Mouse (Mus musculus): ENCODE measurements around the gene Olfr483. TPM values are rescaled to one million over a fixed set of nuclear protein-coding genes. Genes with fewer than 3 reads are reported as not detected.

Olfr483 gene
- total RNA-seq (2015; ENCODE audit: low replicate concordance) (not detected in 2 replicates), total RNA-seq (2017; ENCODE audit: low replicate concordance) (not detected in 2 replicates)

- no peak for ATAC-seq (replicated peaks; ENCODE audit: low FRiP score, poor library complexity, severe bottlenecking)
Observed at GRCm38 (mm10) chr7:108100549-108100948, at the start of gene Olfr483. Gene Olfr483 (plus strand): TSS chr7:108100849.

GRCm38 (mm10) chr7:108067246-108067645 is 33.4 kb upstream of the Olfr483 start, which contains the start of gene Olfr480:
Gene Olfr480 (minus strand): TSS chr7:108067346.
- no peak for ATAC-seq (replicated peaks; ENCODE audit: low FRiP score, poor library complexity, severe bottlenecking)

- no peak for ATAC-seq (replicated peaks; ENCODE audit: low FRiP score, poor library complexity, severe bottlenecking)
Observed at GRCm38 (mm10) chr7:108079555-108079954, 21.1 kb upstream of the Olfr483 start, which contains the start of gene Olfr481. Gene Olfr481 (plus strand): TSS chr7:108079855.

GRCm38 (mm10) chr7:108097486-108097885 is 3.2 kb upstream of the Olfr483 start, which contains the start of gene Olfr482:
Gene Olfr482 (minus strand): TSS chr7:108097586.
- no peak for ATAC-seq (replicated peaks; ENCODE audit: low FRiP score, poor library complexity, severe bottlenecking)

GRCm38 (mm10) chr7:108120681-108121080 is 20.0 kb downstream of the Olfr483 start:
- no peak for ATAC-seq (replicated peaks; ENCODE audit: low FRiP score, poor library complexity, severe bottlenecking)

GRCm38 (mm10) chr7:108121416-108121815 is 20.8 kb downstream of the Olfr483 start:
- ATAC-seq (replicated peaks; ENCODE audit: low FRiP score, poor library complexity, severe bottlenecking), result no peak

- ATAC-seq (replicated peaks; ENCODE audit: low FRiP score, poor library complexity, severe bottlenecking), result no peak
Observed at GRCm38 (mm10) chr7:108127349-108127748, 26.7 kb downstream of the Olfr483 start, which contains the start of gene Olfr484. Gene Olfr484 (minus strand): TSS chr7:108127449.

Other genes with a start within 250 kb of the Olfr483 start
- gene Olfr472, start 202.9 kb upstream of the Olfr483 start, total RNA-seq (2015; ENCODE audit: low replicate concordance), result not detected in 2 replicates
- gene Olfr472, start 202.9 kb upstream of the Olfr483 start, total RNA-seq (2017; ENCODE audit: low replicate concordance), result not detected in 2 replicates
- not detected in 2 replicates for gene Olfr473, start 170.4 kb upstream of the Olfr483 start, total RNA-seq (2015; ENCODE audit: low replicate concordance)
- gene Olfr473, start 170.4 kb upstream of the Olfr483 start, total RNA-seq (2017; ENCODE audit: low replicate concordance), result not detected in 2 replicates
- gene Olfr474, start 146.2 kb upstream of the Olfr483 start, total RNA-seq (2015; ENCODE audit: low replicate concordance), result not detected in 2 replicates
- gene Olfr474, start 146.2 kb upstream of the Olfr483 start, total RNA-seq (2017; ENCODE audit: low replicate concordance), result not detected in 2 replicates
- gene Olfr476, start 136.0 kb upstream of the Olfr483 start, total RNA-seq (2015; ENCODE audit: low replicate concordance), result not detected in 2 replicates
- not detected in 2 replicates for gene Olfr476, start 136.0 kb upstream of the Olfr483 start, total RNA-seq (2017; ENCODE audit: low replicate concordance)
- gene Olfr477, start 114.2 kb upstream of the Olfr483 start, total RNA-seq (2015; ENCODE audit: low replicate concordance), result not detected in 2 replicates
- not detected in 2 replicates for gene Olfr477, start 114.2 kb upstream of the Olfr483 start, total RNA-seq (2017; ENCODE audit: low replicate concordance)
- gene Olfr478, start 66.9 kb upstream of the Olfr483 start, total RNA-seq (2015; ENCODE audit: low replicate concordance), result not detected in 2 replicates
- gene Olfr478, start 66.9 kb upstream of the Olfr483 start, total RNA-seq (2017; ENCODE audit: low replicate concordance), result not detected in 2 replicates
- not detected in 2 replicates for gene Olfr479, start 50.2 kb upstream of the Olfr483 start, total RNA-seq (2015; ENCODE audit: low replicate concordance)
- gene Olfr479, start 50.2 kb upstream of the Olfr483 start, total RNA-seq (2017; ENCODE audit: low replicate concordance), result not detected in 2 replicates
- not detected in 2 replicates for gene Olfr480, start 33.5 kb upstream of the Olfr483 start, total RNA-seq (2015; ENCODE audit: low replicate concordance)
- not detected in 2 replicates for gene Olfr480, start 33.5 kb upstream of the Olfr483 start, total RNA-seq (2017; ENCODE audit: low replicate concordance)
- gene Olfr481, start 21.0 kb upstream of the Olfr483 start, total RNA-seq (2015; ENCODE audit: low replicate concordance), result not detected in 2 replicates
- gene Olfr481, start 21.0 kb upstream of the Olfr483 start, total RNA-seq (2017; ENCODE audit: low replicate concordance), result not detected in 2 replicates
- not detected in 2 replicates for gene Olfr482, start 3.3 kb upstream of the Olfr483 start, total RNA-seq (2015; ENCODE audit: low replicate concordance)
- gene Olfr482, start 3.3 kb upstream of the Olfr483 start, total RNA-seq (2017; ENCODE audit: low replicate concordance), result not detected in 2 replicates
- not detected in 2 replicates for gene Olfr484, start 26.6 kb downstream of the Olfr483 start, total RNA-seq (2015; ENCODE audit: low replicate concordance)
- gene Olfr484, start 26.6 kb downstream of the Olfr483 start, total RNA-seq (2017; ENCODE audit: low replicate concordance), result not detected in 2 replicates
- not detected in 2 replicates for gene Olfr485, start 59.0 kb downstream of the Olfr483 start, total RNA-seq (2015; ENCODE audit: low replicate concordance)
- gene Olfr485, start 59.0 kb downstream of the Olfr483 start, total RNA-seq (2017; ENCODE audit: low replicate concordance), result not detected in 2 replicates
- not detected in 2 replicates for gene Olfr486, start 71.9 kb downstream of the Olfr483 start, total RNA-seq (2015; ENCODE audit: low replicate concordance)
- gene Olfr486, start 71.9 kb downstream of the Olfr483 start, total RNA-seq (2017; ENCODE audit: low replicate concordance), result not detected in 2 replicates
- not detected in 2 replicates for gene Olfr487, start 113.8 kb downstream of the Olfr483 start, total RNA-seq (2015; ENCODE audit: low replicate concordance)
- gene Olfr487, start 113.8 kb downstream of the Olfr483 start, total RNA-seq (2017; ENCODE audit: low replicate concordance), result not detected in 2 replicates
- not detected in 2 replicates for gene Olfr488, start 157.5 kb downstream of the Olfr483 start, total RNA-seq (2015; ENCODE audit: low replicate concordance)
- not detected in 2 replicates for gene Olfr488, start 157.5 kb downstream of the Olfr483 start, total RNA-seq (2017; ENCODE audit: low replicate concordance)
- not detected in 2 replicates for gene Olfr490, start 188.1 kb downstream of the Olfr483 start, total RNA-seq (2015; ENCODE audit: low replicate concordance)
- not detected in 2 replicates for gene Olfr490, start 188.1 kb downstream of the Olfr483 start, total RNA-seq (2017; ENCODE audit: low replicate concordance)
- gene Olfr491, start 212.6 kb downstream of the Olfr483 start, total RNA-seq (2015; ENCODE audit: low replicate concordance), result not detected in 2 replicates
- not detected in 2 replicates for gene Olfr491, start 212.6 kb downstream of the Olfr483 start, total RNA-seq (2017; ENCODE audit: low replicate concordance)
- gene Olfr492, start 222.8 kb downstream of the Olfr483 start, total RNA-seq (2015; ENCODE audit: low replicate concordance), result not detected in 2 replicates
- gene Olfr492, start 222.8 kb downstream of the Olfr483 start, total RNA-seq (2017; ENCODE audit: low replicate concordance), result not detected in 2 replicates
- not detected in 2 replicates for gene Olfr493, start 246.1 kb downstream of the Olfr483 start, total RNA-seq (2015; ENCODE audit: low replicate concordance)
- gene Olfr493, start 246.1 kb downstream of the Olfr483 start, total RNA-seq (2017; ENCODE audit: low replicate concordance), result not detected in 2 replicates

Data from erythroid progenitor cell, adult 5-6 weeks (primary cell).